Mouse (Mus musculus) right cerebral cortex, postnatal 4 days (tissue): ENCODE measurements around the gene Bmt2.

Source experiments
- DNase-seq: peaks from one replicate; pipeline ENCODE4 v3.0.0-alpha.2; 2022

Gene Bmt2

GRCm38 (mm10) chr6:13614568-13614967, 63.2 kb downstream of the Bmt2 start:
- DNase-seq: no peak

GRCm38 (mm10) chr6:13613671-13614070, 64.1 kb downstream of the Bmt2 start:
- no peak for DNase-seq

- no peak for DNase-seq
These were observed 66.9 kb downstream of the Bmt2 start for GRCm38 (mm10) chr6:13610869-13611268.

GRCm38 (mm10) chr6:13609353-13610140, 68.2 kb downstream of the Bmt2 start:
- no peak for DNase-seq

GRCm38 (mm10) chr6:13607621-13608493, 69.9 kb downstream of the Bmt2 start, which contains the start of gene Tmem168:
Gene Tmem168, minus strand, starts transcription at chr6:13608100.
- peak; percentile 92 for DNase-seq

GRCm38 (mm10) chr6:13606921-13607620, 70.7 kb downstream of the Bmt2 start:
- no peak for DNase-seq

- no peak for DNase-seq
These were observed 71.4 kb downstream of the Bmt2 start for GRCm38 (mm10) chr6:13606394-13606793.

- DNase-seq: no peak
These were observed 74.6 kb downstream of the Bmt2 start for GRCm38 (mm10) chr6:13603134-13603533.

- no peak for DNase-seq
These were observed 76.2 kb downstream of the Bmt2 start for GRCm38 (mm10) chr6:13601587-13601986.

- no peak for DNase-seq
These were observed 79.4 kb downstream of the Bmt2 start for GRCm38 (mm10) chr6:13598239-13598923.

- no peak for DNase-seq
These were observed 84.9 kb downstream of the Bmt2 start for GRCm38 (mm10) chr6:13592729-13593345.

GRCm38 (mm10) chr6:13586560-13586959, 91.2 kb downstream of the Bmt2 start:
- no peak for DNase-seq

GRCm38 (mm10) chr6:13586154-13586553, 91.6 kb downstream of the Bmt2 start:
- DNase-seq: no peak

GRCm38 (mm10) chr6:13584788-13585187, 93.0 kb downstream of the Bmt2 start:
- no peak for DNase-seq

GRCm38 (mm10) chr6:13582075-13582474, 95.7 kb downstream of the Bmt2 start:
- DNase-seq: no peak
